Mouse (Mus musculus) heart, embryonic 13.5 days (tissue): ENCODE data around the gene Trem2. TPM values are rescaled to one million over a fixed set of nuclear protein-coding genes. Genes with fewer than 3 reads are reported as not detected.
A peak's percentile ranks its signal among the peaks of the same experiment; 100 is the strongest.
"Not testable (repeated sequence)": the region's sequence is repeated elsewhere in the genome, so short reads cannot be mapped to it uniquely, and the experiment has no call there.

Source experiments
- ATAC-seq: fragments of 200-750 bp; cut with Nextera tagmentation; 2 replicates; pipeline ENCODE4 v1.8.0; 2017; ENCODE audit warnings: moderate TSS enrichment; ENCODE audit not compliant: insufficient number of reproducible peaks, low FRiP score, low TSS enrichment; ENCODE audit errors: extremely low read depth
- H3K27ac ChIP-seq: fragments of 300-500 bp; sonication (generic); replicated peaks from 2 replicates; pipeline ENCODE4 v1.5.1; 2015; ENCODE audit warnings: moderate library complexity, mild to moderate bottlenecking, inconsistent platforms
- H3K27me3 ChIP-seq: fragments of 300-500 bp; sonication (generic); replicated peaks from 2 replicates; pipeline ENCODE4 v1.6.1; 2015; ENCODE audit warnings: mild to moderate bottlenecking, inconsistent platforms
- H3K36me3 ChIP-seq: fragments of 300-500 bp; sonication (generic); 2 replicates; pipeline ENCODE4 v1.6.1; 2015; ENCODE audit warnings: mild to moderate bottlenecking, inconsistent platforms
- H3K4me1 ChIP-seq: fragments of 300-500 bp; sonication (generic); 2 replicates; pipeline ENCODE4 v1.6.1; 2015; ENCODE audit warnings: inconsistent platforms
- H3K4me2 ChIP-seq: fragments of 300-500 bp; sonication (generic); 2 replicates; pipeline ENCODE4 v1.6.1; 2015; ENCODE audit warnings: inconsistent platforms, mild to moderate bottlenecking, moderate library complexity
- H3K4me3 ChIP-seq: fragments of 300-500 bp; sonication (generic); 2 replicates; pipeline ENCODE4 v1.5.1; 2015; ENCODE audit warnings: moderate library complexity, mild to moderate bottlenecking, inconsistent platforms
- H3K9ac ChIP-seq: fragments of 300-500 bp; sonication (generic); 2 replicates; pipeline ENCODE4 v1.6.1; 2015; ENCODE audit warnings: inconsistent platforms, mild to moderate bottlenecking, moderate library complexity
- H3K9me3 ChIP-seq: fragments of 300-500 bp; sonication (generic); 2 replicates; pipeline ENCODE4 v1.6.1; 2016; ENCODE audit warnings: inconsistent platforms
- WGBS: fragments of 180-500 bp; shearing (Covaris S2); methylation state at CpG from one replicate; pipeline ENCODE4 v1.1.7; 2015; ENCODE audit warnings: mixed read lengths; 5-methylcytosine and 5-hydroxymethylcytosine counted together
- polyA plus RNA-seq: library from polyadenylated mRNA; unstranded; fragments of >200 nt; fragmentation: Nextera tagmentation; extraction: Ambion mirVana; gene quantifications from 2 replicates; pipeline ENCODE4 v1.2.1, GENCODE M21; 2015

Gene Trem2
- polyA plus RNA-seq, 1 experiment from 2014 or later: 4.6 TPM

- Histone ChIP-seq H3K4me2 (no peak overlapping the region), H3K9me3 (no peaks in the 10 kb centered on the region), H3K27ac (no peak overlapping the region), H3K4me3 (no peak overlapping the region), H3K36me3 (no peaks in the 10 kb centered on the region), H3K9ac (no peak overlapping the region), H3K4me1 (no peaks in the 10 kb centered on the region), H3K27me3 (no peaks in the 10 kb centered on the region; the same call in 1 of the 2 replicates)
- WGBS: 59% methylated on average over 2 of the region's 2 CpGs
- ATAC-seq: no peak
These were observed 1.1 kb downstream of the Trem2 start for GRCm38 (mm10) chr17:48347287-48347686.

GRCm38 (mm10) chr17:48350681-48351193, 4.5 kb downstream of the Trem2 start:
- Histone ChIP-seq H3K4me1 (no peaks in the 10 kb centered on the region), H3K4me3 (no peak overlapping the region), H3K9ac (no peak overlapping the region), H3K36me3 (no peaks in the 10 kb centered on the region), H3K27me3 (no peaks in the 10 kb centered on the region; the same call in 1 of the 2 replicates), H3K27ac (no peak overlapping the region), H3K9me3 (no peaks in the 10 kb centered on the region), H3K4me2 (no peak overlapping the region)
- ATAC-seq: no peak
- WGBS: 70% methylated on average over 5 of the region's 5 CpGs

- not testable (repeated sequence) for H3K4me3 ChIP-seq, H3K9me3 ChIP-seq, ATAC-seq, H3K4me1 ChIP-seq, H3K36me3 ChIP-seq, H3K9ac ChIP-seq, H3K27ac ChIP-seq, H3K27me3 ChIP-seq, H3K4me2 ChIP-seq
- WGBS: 71% methylated on average over 7 of the region's 7 CpGs
These were observed 6.8 kb downstream of the Trem2 start for GRCm38 (mm10) chr17:48352976-48353375.

- H3K4me1 ChIP-seq: peaks cover 4% of the 10 kb centered on the region; the same call in 1 of the 2 replicates
- no peak overlapping the region for H3K4me3 ChIP-seq
- H3K27me3 ChIP-seq: no peaks in the 10 kb centered on the region
- H3K27ac ChIP-seq: no peak overlapping the region
- H3K9me3 ChIP-seq: no peaks in the 10 kb centered on the region
- H3K36me3 ChIP-seq: no peaks in the 10 kb centered on the region
- no peak for ATAC-seq
- 74% methylated on average over 3 of the region's 3 CpGs for WGBS
- H3K4me2 ChIP-seq: no peak overlapping the region
- no peak overlapping the region for H3K9ac ChIP-seq
These were observed 9.6 kb downstream of the Trem2 start for GRCm38 (mm10) chr17:48355822-48356221.

GRCm38 (mm10) chr17:48357892-48358291, 11.7 kb downstream of the Trem2 start:
- Histone ChIP-seq H3K9ac (no peak overlapping the region), H3K4me3 (no peak overlapping the region), H3K4me1 (peaks cover 19% of the 10 kb centered on the region), H3K27me3 (no peaks in the 10 kb centered on the region), H3K4me2 (no peak overlapping the region), H3K36me3 (no peaks in the 10 kb centered on the region), H3K27ac (no peak overlapping the region), H3K9me3 (no peaks in the 10 kb centered on the region)
- no peak for ATAC-seq
- 52% methylated on average over 2 of the region's 2 CpGs for WGBS

- no peaks in the 10 kb centered on the region for H3K36me3 ChIP-seq
- no peak within 1 kb of the TSS for H3K4me3 ChIP-seq
- H3K4me2 ChIP-seq: no peak within 1 kb of the TSS
- H3K9me3 ChIP-seq: no peaks in the 10 kb centered on the region
- peaks cover 35% of the 10 kb centered on the region for H3K4me1 ChIP-seq
- WGBS: 64% methylated on average over 7 of the region's 7 CpGs
- H3K9ac ChIP-seq: no peak within 1 kb of the TSS
- no peak within 1 kb of the TSS for H3K27ac ChIP-seq
- H3K27me3 ChIP-seq: no peaks in the 10 kb centered on the region
- no peak for ATAC-seq
These were observed 13.4 kb downstream of the Trem2 start, which contains the start of gene Treml1 for GRCm38 (mm10) chr17:48359616-48360015. TSS of gene Treml1 (plus strand) at chr17:48359916.

- H3K4me3 ChIP-seq: no peak overlapping the region
- H3K4me1 ChIP-seq: peaks cover 37% of the 10 kb centered on the region
- no peak overlapping the region for H3K4me2 ChIP-seq
- WGBS: 35% methylated on average over 4 of the region's 4 CpGs
- H3K9ac ChIP-seq: no peak overlapping the region
- no peak for ATAC-seq
- no peaks in the 10 kb centered on the region for H3K36me3 ChIP-seq
- H3K27ac ChIP-seq: no peak overlapping the region
- no peaks in the 10 kb centered on the region for H3K9me3 ChIP-seq
- H3K27me3 ChIP-seq: no peaks in the 10 kb centered on the region
These were observed 14.3 kb downstream of the Trem2 start for GRCm38 (mm10) chr17:48360462-48360861.

GRCm38 (mm10) chr17:48362346-48362745, 16.1 kb downstream of the Trem2 start:
- WGBS: 31% methylated on average over 3 of the region's 3 CpGs

GRCm38 (mm10) chr17:48362966-48363365, 16.8 kb downstream of the Trem2 start:
- Histone ChIP-seq H3K9me3 (no peaks in the 10 kb centered on the region), H3K4me2 (peak overlapping the region; percentile 54), H3K27me3 (no peaks in the 10 kb centered on the region), H3K4me3 (no peak overlapping the region), H3K36me3 (no peaks in the 10 kb centered on the region), H3K27ac (peak overlapping the region; percentile 74), H3K4me1 (peaks cover 46% of the 10 kb centered on the region), H3K9ac (0 out of 2 replicates have a peak overlapping the region, but pooled peaks have one; percentile 8)
- no peak for ATAC-seq
- 60% methylated on average over 8 of the region's 8 CpGs for whole genome bisulfite sequencing

More at GRCm38 (mm10) chr17:48362346-48362745, 16.1 kb downstream of the Trem2 start:
- peak overlapping the region; percentile 54 for H3K4me2 ChIP-seq
- H3K9ac ChIP-seq: 0 out of 2 replicates have a peak overlapping the region, but pooled peaks have one; percentile 48
- H3K4me1 ChIP-seq: peaks cover 46% of the 10 kb centered on the region
- H3K27me3 ChIP-seq: no peaks in the 10 kb centered on the region
- H3K36me3 ChIP-seq: no peaks in the 10 kb centered on the region
- H3K9me3 ChIP-seq: no peaks in the 10 kb centered on the region
- peak overlapping the region; percentile 74 for H3K27ac ChIP-seq
- H3K4me3 ChIP-seq: no peak overlapping the region
- ATAC-seq: no peak

GRCm38 (mm10) chr17:48363421-48363965, 17.3 kb downstream of the Trem2 start:
- H3K4me2 ChIP-seq: no peak overlapping the region
- WGBS: 53% methylated on average over 6 of the region's 6 CpGs
- H3K9ac ChIP-seq: no peak overlapping the region
- ATAC-seq: no peak
- H3K9me3 ChIP-seq: no peaks in the 10 kb centered on the region
- H3K27ac ChIP-seq: peak overlapping the region; percentile 74
- H3K36me3 ChIP-seq: no peaks in the 10 kb centered on the region
- H3K4me1 ChIP-seq: peaks cover 46% of the 10 kb centered on the region
- no peaks in the 10 kb centered on the region for H3K27me3 ChIP-seq
- H3K4me3 ChIP-seq: no peak overlapping the region

GRCm38 (mm10) chr17:48365511-48366155, 19.4 kb downstream of the Trem2 start:
- Histone ChIP-seq H3K27ac (no peak overlapping the region), H3K9ac (no peak overlapping the region), H3K4me1 (peaks cover 41% of the 10 kb centered on the region), H3K9me3 (no peaks in the 10 kb centered on the region), H3K27me3 (no peaks in the 10 kb centered on the region), H3K36me3 (no peaks in the 10 kb centered on the region), H3K4me2 (no peak overlapping the region), H3K4me3 (no peak overlapping the region)
- 65% methylated on average over 9 of the region's 9 CpGs for WGBS
- no peak for ATAC-seq

- H3K4me3 ChIP-seq: no peak overlapping the region
- no peaks in the 10 kb centered on the region for H3K36me3 ChIP-seq
- H3K4me1 ChIP-seq: peaks cover 36% of the 10 kb centered on the region
- H3K4me2 ChIP-seq: no peak overlapping the region
- no peaks in the 10 kb centered on the region for H3K9me3 ChIP-seq
- no peaks in the 10 kb centered on the region for H3K27me3 ChIP-seq
- no peak overlapping the region for H3K9ac ChIP-seq
- ATAC-seq: no peak
- 64% methylated on average over 5 of the region's 5 CpGs for WGBS
- H3K27ac ChIP-seq: no peak overlapping the region
These were observed 20.6 kb downstream of the Trem2 start for GRCm38 (mm10) chr17:48366806-48367205.
